Mouse (Mus musculus) ES-E14 (cell line): Measurements from ENCODE around the gene Tiam1.

Experiments
- CHD2 ChIP-seq: IDR thresholded peaks from 2 replicates; pipeline ENCODE4 v1.6.1; 2014; ENCODE audit warnings: mild to moderate bottlenecking, low read depth, low read length, inconsistent platforms
- HCFC1 ChIP-seq: IDR thresholded peaks from 2 replicates; pipeline ENCODE4 v1.6.1; 2012; ENCODE audit warnings: low read length, inconsistent platforms, borderline replicate concordance; ENCODE audit not compliant: insufficient read depth
- ZNF384 ChIP-seq: IDR thresholded peaks from 2 replicates; pipeline ENCODE4 v1.6.1; 2012; ENCODE audit warnings: low read depth, low read length, inconsistent platforms

DNA sequence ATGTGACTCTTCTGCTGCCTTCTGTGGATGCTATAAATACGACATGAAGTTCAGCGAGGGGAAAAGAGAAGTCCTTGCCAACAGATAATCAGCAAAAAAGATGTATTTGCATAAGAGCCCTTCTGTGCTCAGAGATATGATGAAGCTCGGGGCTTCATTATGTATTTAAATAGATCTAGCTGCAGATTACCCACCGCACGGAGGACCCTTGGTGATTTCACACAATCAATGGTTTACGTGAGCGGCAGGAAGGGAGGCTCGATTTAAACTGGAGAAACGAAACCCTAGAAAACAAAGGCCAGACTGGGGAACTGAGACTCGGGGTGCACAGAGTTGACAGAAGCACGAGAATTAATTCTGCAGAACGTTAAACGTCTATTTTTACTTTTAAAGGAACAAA lies 272.2 kb downstream of the Tiam1 start:
- TF ChIP-seq HCFC1 (no peak), CHD2 (no peak), ZNF384 (no peak)
